Mouse (Mus musculus) testis, postnatal 10 days (tissue): Measurements from ENCODE around the gene Ipo13.
A peak's percentile ranks its signal among the peaks of the same experiment; 100 is the strongest.

Source experiments
- DNase-seq: peaks from one replicate; pipeline ENCODE4 v3.0.0; 2021; ENCODE audit warnings: low spot score

Ipo13 gene

DNA sequence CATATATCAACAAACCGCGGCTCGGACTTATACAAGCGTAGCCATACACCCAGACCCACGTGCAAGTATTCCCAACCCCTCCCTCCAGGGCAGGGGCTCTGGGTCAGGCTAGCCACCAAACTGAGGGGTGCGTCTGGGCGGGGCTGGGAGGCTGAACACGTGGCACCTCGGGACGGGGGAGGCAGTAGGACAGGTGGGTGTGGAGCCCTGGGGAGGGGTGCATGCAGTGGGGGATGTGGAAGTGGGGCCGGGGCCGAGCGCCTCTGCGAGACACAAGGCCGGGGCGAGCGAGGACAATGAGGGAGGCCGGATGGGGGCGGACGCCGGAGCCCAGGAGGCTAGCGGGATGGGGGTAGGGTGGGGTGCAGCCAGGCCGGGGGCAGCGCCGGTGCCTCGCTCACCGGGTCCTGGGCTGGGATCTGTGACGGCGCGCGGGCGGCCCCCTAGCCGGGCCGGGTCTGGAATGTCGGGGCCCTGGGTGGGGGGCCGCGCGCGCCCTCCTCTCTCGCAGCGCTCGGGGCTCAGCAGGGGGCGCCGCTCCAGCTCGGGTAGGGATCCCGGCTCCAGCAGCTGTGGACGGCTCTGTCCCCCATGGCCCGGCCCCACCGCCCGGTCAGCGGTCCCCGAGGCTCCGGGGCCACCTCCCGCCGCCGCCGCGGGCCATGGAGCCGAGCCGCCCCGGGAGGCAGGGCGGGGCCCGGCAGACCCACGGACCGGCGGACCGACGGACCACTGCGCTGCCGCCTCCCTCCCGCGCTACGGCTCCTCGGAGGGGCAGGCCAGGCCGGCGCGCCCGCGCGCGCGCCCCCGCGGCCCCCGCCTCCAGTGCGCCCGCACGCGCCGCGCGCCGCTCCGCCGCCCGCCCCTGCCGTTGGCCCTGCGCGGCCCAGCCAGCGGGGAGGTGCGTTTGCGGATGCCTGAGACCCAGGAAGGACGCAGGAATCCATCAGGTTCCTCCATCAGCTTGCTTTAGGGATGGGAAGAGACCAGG, 31.8 kb downstream of the Ipo13 start, which contains the start of gene B4galt2:
Gene B4galt2, minus strand, starts transcription at position 787 of the 991 bp plus-strand sequence.
- DNase-seq = peak; percentile 77

DNA sequence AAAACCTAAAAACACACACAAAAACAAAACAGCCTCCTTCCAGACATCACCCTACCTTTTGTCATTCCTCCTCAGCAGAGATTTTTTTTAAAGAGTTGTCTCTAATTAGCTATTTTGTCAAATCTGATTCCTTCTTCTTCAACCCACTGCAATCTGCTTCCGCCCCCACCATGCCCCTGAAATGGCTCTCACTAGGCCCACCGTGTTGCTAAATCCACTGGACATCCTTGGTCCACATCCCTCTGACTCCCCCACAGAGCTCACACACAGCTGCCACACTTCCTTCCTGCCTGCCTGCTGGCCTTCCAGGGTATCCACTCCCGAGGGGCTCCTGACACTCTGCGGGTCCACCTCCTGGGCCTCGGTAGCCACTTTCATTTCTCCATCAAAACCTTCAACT, 36.1 kb downstream of the Ipo13 start:
- no peak for DNase-seq

DNA sequence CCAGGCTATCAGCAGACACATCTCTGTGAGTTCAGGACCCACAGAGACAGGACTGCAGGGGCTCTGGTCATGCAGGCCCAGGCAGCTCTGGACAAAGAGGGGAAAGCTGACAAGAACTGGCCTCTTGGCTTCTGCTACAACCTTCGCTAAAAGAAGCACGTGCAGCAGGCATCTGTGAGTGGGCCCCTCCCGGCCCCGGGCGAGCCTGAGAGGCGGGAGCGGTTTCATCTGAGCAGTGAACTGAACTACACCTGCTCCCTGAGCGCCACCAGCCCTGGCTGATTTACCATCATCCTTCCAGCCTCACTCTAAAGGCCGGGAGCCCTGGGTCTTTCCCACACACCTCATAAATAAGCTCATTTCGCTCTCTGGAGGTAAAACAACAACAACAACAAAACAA, 36.5 kb downstream of the Ipo13 start:
- no peak for DNase-seq

DNA sequence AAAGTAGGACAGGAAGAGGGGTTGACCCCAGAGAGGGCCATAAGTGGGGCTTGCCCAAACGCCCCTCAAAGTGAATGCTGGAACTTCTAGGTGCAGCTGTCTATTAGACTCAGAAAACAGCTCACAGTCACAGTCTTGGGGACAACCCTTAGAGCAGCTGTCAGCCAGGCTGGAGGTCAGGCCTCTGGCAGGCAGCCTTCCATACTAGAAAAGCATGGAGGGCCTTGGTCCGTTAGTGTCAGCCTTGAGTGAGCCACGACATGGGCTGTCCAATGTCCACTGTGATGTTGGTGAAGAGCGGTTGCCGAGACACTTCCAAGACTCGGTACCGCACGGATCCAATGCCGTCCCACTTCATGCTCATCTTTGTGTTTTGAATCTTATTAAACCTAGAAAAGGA, 41.2 kb downstream of the Ipo13 start:
- DNase-seq = no peak

DNA sequence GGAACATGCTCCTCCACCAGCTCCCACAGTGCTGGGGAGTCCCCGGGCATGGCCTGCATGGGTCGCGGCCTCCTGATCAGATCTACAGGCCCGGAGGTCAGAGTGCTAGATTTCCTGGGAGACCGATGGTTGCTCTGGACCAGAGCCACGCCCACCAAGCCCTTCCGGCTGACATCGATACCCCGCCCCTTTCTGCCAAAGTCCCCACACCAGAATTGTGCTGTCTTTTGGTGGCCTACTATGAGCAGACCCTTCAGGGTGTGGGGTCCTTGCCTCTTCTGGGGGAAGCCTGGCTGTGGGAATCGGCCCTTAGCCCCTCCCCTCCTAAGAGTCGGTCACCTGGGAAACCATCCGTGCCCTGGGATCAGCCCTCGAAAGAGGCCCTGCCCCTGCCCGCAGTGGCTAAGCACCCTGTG, 42.3 kb downstream of the Ipo13 start, which contains the start of gene Ccdc24:
Gene Ccdc24, minus strand, starts transcription at position 87 of the 416 bp plus-strand sequence.
- peak; percentile 65 for DNase-seq

DNA sequence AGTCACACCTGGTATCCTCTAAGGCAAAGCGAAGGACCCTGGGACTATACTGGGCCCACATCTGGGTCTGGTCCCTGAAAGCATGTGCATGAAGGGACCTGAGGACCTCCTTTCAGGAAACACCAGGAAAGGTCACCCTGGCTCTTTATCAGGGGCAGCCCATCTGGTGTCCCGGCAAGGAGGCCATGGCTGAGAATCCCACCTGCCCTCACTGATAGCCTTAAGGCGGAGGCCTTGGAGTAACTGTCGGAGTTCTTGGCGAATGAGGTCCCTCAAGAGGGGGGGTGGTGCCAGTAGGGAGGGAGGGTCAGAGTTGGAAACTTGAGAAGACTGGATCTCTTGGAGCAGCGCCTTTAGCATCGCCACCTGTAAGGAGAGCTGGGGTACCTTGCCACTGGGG, 43.0 kb downstream of the Ipo13 start:
- no peak for DNase-seq

DNA sequence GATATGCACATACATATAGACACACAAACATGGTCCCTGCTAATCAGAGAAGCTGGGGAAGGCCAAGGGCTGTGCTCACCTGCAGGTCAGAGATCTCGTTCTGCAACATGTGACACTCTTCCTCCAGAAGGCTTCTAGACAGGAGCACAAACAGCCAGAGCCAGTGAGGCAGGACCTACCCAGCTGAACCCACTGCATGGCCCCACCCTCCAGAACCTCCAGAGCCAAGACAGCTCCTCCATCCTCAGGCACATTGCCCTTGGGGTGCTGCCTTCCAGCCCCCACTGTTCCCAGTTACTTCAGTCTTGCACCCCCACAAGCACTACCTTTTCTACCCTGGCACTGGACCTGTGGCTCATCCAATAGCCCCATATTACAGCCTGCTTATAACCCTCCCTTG, 44.4 kb downstream of the Ipo13 start:
- no peak for DNase-seq

DNA sequence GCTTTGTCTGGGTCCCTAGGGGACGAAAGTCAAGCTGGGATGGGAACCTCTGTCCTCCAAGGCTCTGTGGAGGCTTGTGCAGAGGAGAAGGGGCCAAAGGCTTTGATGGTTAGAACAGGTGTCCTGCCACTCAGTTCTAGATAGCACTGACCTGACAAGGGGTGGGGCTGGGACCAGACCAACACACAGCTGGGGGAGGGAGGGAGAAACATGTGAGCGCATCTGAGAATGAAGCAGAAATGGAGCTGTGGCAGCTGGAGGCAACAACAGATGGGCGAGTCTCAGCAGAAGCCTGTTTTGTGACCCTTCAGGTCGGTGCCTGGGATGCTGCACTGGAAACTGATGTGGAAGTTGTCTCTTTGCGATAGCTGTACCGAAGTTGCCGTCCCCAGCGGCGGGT, 45.5 kb downstream of the Ipo13 start:
- DNase-seq = no peak

DNA sequence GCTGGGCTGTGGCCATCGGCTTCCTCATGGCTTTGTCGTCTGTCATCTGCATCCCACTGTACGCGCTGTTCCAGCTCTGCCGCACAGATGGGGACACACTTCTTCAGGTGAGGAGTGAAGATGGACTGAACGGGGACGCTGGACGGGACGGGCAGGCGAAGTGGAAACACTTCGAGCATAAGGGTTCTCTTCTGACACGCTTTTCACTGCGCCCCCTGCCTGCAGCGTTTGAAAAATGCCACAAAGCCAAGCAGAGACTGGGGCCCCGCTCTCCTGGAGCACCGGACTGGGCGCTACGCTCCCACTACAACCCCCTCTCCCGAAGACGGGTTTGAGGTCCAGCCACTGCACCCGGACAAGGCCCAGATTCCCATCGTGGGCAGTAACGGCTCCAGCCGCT, 47.0 kb downstream of the Ipo13 start:
- DNase-seq = peak; percentile 83

DNA sequence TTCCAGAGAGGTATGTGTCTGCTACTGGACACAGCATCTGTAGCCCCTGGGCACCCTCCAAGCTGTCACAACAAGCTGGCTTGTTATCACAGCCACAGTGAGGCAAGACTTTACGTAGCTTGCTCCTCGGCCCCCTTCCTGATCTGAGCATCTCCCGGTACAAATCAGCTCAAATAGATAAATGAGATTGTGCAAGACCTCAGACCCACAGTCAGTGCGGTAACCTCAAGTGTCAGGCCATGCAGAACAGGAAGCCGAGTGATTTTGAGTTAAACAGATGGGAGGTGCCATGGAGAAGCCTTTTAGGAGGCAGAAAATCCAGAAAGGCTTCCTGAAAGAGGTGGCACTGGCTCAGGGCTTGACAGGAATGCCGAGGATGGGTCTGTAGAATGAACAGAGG, 47.8 kb downstream of the Ipo13 start:
- no peak for DNase-seq

DNA sequence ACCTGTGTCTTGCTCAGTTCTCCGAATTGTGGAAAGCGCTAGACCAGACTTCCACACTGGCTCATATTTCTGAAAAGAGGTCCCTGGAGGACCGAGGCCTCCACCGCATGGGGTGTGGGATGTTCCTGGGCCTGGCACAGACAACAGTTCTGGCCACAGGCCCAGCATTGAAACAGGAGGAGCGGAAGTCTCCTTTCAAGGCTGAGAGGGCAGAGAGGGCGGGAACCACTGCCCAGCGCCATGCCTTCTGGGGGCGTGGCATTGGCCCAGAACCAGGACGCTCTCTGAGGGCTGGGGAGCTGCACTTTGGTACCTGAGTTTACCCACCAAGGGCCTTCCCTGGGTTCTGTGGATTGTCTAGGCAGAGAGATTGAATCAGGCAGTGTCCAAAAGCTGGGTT, 48.7 kb downstream of the Ipo13 start:
- peak; percentile 92 for DNase-seq

- DNase-seq = no peak
Measured at GRCm38 (mm10) chr4:117862823-117863222, 52.0 kb downstream of the Ipo13 start.

DNA sequence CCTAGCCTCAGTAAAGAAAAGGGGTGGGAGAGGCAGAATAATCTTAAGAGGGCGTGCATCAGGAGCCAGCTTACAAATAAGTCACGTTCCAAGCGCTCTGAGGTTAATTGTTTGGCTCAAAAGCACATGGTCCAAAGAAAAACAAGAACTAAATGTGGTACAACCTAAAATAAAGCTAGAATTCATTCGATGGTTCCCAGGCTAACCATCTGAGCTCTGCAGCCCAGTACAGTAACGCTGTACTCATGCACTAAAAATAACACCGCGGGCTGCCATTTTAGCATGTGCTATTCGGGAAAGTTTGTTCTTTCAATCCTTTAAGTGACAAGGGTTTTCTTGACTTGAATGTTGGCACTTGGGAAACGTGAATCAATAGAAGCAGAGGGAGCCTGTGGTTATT, 54.2 kb downstream of the Ipo13 start:
- no peak for DNase-seq

GRCm38 (mm10) chr4:117858794-117859193, 56.0 kb downstream of the Ipo13 start:
- peak; percentile 88 for DNase-seq

DNA sequence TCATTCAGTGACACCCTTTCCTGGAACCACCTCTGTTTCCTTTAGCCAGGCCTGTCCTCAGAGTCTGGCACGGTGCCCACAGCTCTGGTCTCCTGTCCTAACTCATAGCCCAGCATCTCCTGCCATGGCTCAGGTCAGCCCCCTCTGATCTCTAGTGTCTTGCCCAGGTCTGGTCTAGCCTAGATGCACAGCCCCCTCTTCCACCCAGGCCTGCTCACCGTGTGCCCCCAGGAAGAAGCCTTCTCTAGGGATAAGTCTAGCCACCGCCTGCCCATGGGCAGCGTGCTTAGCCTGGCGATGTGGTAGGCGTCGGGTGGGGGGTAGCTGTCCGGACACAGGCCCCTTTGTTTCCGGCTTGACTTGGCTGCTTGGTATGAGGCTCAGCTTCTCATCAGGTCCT, 59.7 kb downstream of the Ipo13 start:
- DNase-seq = peak; percentile 68

GRCm38 (mm10) chr4:117852152-117852868, 62.5 kb downstream of the Ipo13 start:
- no peak for DNase-seq

DNA sequence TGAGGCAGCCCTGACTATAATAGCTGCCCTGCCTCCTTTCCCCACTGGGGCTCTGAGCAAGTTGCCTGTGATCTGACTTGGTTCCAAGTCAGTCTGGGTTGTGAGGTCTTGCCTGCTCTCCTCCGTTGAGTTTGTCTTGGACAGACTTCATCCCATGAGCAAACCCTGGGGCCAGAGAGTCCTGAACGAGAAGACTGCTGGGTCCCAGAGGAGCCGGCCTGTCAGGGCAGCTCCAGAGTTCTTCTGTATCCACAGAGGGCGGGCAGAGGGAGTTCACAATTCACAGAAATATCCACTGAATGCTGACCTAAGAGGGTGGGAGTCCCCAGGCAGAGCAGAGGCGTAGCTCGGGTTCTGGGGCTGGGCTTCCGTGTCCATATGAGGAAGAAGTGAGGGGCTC, 63.9 kb downstream of the Ipo13 start:
- DNase-seq = no peak

DNA sequence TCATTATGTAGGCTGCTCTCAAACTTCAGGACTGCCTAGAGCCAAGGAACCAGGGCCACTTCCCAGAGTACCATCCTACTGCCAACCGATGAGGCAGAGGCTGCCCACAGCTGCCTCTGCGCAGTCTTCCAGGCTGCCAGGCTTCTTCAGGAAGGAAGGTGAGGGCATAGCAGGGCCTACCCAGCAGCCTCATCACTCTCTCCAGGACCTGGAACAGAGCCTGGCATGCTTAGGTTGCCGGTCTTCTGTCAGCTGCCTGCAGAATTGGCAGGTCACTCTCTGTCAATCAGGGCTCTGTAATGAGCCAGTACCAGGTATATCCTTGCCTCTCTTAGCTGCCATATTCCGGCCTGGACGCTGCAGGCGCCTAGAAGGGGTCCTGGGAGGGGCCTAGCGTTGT, 64.6 kb downstream of the Ipo13 start:
- DNase-seq = no peak

DNA sequence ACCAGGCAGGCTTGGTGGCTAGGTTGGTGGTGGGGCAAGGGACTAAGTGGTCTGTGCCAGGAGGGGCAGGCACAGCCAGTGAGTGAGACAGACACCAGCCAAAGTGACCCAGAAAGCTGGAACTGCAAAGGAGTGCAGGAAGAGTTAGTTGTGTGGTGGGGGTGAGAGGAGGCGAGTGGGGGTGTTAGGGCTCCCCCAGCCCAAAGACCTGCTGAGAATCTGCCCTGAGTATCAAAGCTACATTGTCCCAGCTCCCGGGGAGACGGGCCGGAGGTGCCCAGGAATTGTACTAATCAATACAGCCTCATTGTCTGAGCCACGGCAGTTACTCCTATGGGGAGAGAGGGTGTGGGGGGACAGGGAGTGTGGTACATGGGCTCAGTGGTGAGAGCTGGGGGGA, 65.3 kb downstream of the Ipo13 start:
- DNase-seq = no peak

DNA sequence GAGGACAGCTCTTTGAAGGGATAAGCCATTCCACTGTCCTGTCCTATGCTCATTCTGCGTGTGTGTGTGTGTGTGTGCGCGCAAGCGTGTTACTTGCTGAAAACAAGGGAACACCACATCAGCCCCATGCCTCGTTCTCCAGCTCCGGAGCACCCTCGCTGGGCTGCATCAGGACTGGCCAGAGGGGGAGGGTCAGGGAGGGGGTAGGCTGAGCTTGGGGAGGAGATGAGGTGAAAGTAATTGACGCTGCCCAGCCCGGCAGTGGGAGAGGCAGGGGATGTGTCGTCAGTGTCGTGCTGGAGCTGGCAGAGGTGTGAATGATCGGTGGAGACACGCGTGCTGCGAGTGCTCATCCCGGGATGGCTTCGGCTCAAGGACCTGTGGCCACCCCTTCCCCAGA, 65.7 kb downstream of the Ipo13 start:
- no peak for DNase-seq

DNA sequence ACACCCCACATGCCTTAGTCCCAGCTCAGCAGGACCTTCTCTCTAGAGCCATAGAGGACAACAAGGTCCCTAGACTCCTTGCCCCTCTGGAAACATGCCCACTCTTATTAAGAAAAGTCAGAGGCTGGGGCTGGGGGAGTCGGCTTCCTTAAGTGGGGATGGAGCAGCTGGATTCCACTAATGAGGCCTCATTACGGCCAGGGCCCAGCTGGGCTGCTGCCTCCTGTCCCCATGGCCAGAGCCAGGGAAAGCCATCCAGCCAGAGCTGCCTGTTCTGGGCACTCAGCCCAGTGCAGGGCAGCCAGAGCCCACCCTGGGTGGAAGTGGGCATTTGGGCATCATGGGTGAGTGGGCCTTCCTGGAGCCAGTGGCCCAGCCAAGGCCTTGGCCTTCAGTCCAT, 67.8 kb downstream of the Ipo13 start:
- peak; percentile 46 for DNase-seq

DNA sequence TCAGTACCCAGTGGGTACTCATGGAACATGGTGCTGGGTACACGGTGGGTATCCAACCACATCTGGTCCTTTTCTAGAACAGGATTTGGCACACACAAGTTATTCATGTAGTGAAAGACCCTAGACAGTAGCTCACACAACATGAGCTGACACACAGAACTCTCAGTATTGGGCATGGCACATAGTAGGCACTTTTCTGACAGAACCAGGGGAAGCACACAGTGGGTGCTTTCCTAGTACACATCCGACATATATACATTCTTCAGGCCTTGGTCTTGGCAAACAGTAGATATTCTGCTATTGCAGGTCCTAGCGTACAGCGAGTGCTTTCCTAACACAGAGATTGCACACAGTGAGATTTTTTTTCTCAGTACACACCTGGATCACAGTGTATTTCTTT, 68.5 kb downstream of the Ipo13 start:
- no peak for DNase-seq

DNA sequence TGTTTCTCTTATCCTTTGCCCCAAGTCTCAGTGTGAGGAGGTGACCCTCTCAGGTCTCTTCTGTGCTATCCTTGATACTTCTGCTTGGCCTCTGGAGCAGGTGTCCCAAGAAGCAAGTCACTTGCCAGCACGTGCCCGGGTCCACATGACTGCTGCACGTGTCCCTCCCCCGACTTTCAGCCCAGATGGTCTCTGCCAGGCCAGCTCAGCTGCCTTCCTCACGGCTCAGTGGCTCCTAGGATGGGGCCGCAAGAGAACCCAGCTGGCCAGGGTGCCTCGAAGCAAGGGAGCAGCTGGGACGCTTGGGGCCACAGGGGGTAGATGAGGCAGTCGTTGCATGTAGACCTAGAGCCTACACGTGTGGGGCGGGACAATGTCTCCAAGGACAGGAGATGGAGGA, 69.5 kb downstream of the Ipo13 start:
- DNase-seq = no peak
